Mouse (Mus musculus) heart, adult 11 months (tissue): Measurements from ENCODE around the gene Hs3st6.

Experiments
- DNase-seq: peaks from one replicate; pipeline ENCODE4 v3.0.0; 2022

Hs3st6 gene

GRCm38 (mm10) chr17:24729067-24729466 is 23.7 kb upstream of the Hs3st6 start:
- peak; percentile 88 for DNase-seq

- DNase-seq: peak; percentile 88
These were observed 22.0 kb upstream of the Hs3st6 start for GRCm38 (mm10) chr17:24730787-24731186.

DNA sequence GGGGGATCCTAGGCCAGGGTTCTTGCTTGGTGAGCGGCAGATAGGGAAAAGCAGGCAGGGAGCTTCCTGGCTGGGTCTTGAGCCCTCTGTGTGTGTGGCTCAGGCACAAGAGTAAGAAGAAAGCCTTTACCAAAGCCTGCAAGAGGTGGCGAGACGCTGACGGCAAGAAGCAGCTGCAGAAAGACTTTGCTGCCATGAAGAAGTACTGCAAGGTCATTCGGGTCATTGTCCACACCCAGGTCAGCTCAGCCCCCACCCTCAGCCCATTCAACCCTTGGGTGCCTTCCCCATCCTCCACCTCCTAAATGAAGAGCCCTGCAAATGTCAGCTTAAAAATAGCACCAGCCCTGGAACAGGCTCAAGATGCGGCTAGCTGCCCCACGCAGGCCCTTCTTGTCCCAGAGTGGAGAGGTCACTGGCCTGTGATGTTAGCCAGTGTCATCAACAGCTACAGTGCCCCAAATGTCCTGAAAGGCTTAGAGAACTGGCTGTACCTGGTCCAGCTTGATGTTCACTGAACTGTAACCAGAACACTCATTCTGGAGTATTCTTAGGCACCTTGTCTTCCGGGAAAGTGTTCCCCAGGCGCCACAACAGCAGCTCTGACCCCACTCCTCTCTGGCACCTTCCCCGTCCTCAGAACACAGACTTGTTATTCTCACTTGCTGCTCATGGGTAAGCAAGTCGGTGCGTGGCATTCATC is 20.4 kb upstream of the Hs3st6 start:
- peak; percentile 97 for DNase-seq

GRCm38 (mm10) chr17:24733434-24734050 is 19.2 kb upstream of the Hs3st6 start:
- DNase-seq: peak; percentile 94

DNA sequence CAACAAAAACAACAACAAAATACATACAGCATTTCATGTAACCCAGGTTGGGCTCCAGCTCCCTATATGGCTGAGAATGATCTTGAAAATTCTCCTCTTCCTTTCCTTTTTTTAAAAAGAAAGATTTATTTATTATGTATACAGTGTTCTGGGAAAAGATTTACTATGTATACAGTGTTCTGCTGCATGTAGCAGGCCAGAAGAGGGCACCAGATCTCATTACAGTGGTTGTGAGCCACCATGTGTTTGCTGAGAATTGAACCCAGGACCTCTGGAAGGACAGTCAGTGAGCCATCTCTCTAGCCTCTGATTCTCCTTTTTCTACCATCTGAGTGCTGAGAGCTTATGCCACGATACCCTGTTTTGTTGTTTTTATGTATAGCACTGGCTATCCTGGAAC is 18.3 kb upstream of the Hs3st6 start:
- DNase-seq: no peak

GRCm38 (mm10) chr17:24735446-24735845 is 17.3 kb upstream of the Hs3st6 start:
- peak; percentile 94 for DNase-seq

- peak; percentile 100 for DNase-seq
These were observed 16.3 kb upstream of the Hs3st6 start, which contains the start of gene Msrb1 for GRCm38 (mm10) chr17:24736330-24737051. Msrb1 (plus strand) TSS chr17:24736642.

- DNase-seq: no peak
These were observed 15.5 kb upstream of the Hs3st6 start for GRCm38 (mm10) chr17:24737135-24737810.

DNA sequence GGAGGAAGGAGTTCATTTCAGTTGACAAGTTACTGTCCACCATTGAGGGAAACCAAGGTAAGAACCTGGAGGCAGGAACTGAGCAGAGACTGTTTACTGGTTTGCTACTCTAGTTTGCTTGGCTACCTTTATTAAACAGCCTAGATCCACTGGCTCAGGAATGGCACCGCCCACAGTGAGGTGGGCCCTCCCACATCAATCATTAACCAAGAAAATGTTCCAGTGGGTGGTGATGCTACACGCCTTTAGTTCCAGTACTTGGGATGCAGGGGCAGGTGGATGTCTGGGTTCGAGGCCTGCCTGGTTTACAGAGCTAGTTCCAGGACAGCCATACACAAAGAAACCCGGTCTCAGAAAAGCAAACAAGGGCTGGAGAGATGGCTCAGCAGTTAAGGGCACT is 14.6 kb upstream of the Hs3st6 start:
- peak; percentile 90 for DNase-seq

DNA sequence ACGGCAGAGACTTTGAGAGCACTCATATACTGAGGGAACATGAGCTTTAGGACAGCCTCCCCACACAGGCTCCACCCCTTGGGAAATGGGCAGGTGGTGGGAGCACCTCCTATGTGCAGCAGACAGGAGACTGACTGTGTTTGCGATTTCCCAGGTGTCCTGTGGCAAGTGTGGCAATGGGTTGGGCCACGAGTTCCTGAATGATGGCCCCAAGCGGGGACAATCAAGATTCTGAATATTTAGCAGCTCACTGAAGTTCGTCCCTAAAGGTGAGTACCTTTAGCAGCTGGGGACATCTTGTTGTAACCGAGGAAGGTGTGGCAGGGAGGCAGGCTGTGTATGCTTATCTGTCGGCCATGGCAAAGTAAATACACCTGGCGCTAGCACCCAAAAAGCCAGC is 12.9 kb upstream of the Hs3st6 start:
- peak; percentile 87 for DNase-seq

DNA sequence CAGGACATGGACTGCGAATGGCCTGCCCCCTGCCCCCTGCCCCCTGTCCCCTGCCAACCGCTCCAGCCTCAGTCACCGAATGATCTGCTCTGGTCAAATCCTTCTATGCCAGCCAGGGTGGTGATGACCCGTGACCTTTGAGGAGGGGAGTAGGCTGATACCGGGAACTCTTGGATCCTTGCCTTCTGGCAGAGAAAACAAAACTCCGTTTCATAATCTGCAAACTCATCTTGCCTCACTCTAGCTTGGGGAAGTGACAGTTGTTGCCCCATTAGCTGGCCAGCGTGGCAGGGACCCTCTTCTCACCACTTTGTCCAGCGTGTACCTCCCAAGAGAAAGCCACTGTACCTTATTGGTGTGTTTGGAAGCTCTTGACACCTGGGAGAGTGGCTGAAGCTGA is 10.5 kb upstream of the Hs3st6 start:
- no peak for DNase-seq

- no peak for DNase-seq
These were observed 8.9 kb upstream of the Hs3st6 start for GRCm38 (mm10) chr17:24743896-24744295.

GRCm38 (mm10) chr17:24744381-24744780 is 8.4 kb upstream of the Hs3st6 start:
- no peak for DNase-seq

- peak; percentile 95 for DNase-seq
These were observed 7.0 kb upstream of the Hs3st6 start for GRCm38 (mm10) chr17:24745526-24746497.

DNA sequence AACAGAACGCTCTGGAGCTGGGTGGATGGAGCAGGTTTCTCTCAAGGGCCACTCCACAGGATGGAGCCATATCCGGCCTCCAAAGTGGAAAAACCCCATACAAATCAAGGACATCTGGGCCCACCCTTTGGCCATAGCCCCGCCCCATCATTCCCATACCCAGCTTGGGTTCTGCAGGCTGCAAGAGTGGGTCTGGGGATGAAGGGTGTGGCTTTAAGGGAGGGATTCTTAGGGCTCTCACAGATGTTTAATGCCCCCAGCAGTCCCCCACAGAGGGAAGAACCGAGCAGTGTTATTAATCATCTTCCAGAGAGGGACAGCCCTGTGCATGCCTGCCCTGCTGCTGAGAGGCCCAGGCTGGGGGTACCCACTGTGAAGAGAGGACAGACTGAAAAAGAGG is 5.8 kb upstream of the Hs3st6 start:
- DNase-seq: no peak

DNA sequence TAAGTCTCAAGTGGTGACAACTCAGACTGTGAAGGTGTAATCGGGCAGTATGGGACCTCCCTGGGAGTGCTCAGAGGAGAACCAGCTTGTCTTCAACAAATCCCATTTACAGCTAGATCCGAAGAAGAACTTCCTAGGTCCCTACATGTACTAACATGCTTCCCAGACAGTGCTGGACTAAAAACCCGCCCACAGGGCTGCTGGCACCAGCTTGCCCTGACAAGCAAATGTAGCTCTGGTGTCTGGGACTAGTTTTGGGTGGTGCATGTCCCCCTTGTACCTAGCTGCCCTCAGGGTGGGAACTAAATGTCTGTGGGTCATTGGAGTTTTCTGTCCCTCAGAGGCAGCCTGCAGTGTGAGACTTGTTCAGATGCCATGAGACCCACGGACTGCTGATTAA is 1.3 kb upstream of the Hs3st6 start:
- DNase-seq: no peak

DNA sequence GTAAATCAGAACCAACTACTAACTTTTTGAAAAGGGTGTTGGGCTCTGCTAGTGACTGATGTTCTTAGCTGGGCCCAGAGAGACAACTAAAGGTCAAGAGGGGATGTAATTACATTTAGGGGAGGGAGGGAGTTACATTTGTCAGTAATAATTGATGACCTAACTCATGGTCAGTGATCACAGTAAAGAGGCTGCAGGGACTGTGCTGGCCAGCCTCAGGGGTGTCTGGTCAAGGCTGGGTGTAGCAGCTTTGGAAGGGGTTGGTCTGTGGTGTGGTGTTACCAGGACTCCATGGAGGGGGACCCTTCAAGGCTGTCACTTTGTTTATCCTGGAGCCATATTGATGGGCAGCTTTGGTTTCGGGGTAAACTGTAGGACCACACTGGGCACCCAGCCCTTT is 4.6 kb downstream of the Hs3st6 start:
- no peak for DNase-seq

DNA sequence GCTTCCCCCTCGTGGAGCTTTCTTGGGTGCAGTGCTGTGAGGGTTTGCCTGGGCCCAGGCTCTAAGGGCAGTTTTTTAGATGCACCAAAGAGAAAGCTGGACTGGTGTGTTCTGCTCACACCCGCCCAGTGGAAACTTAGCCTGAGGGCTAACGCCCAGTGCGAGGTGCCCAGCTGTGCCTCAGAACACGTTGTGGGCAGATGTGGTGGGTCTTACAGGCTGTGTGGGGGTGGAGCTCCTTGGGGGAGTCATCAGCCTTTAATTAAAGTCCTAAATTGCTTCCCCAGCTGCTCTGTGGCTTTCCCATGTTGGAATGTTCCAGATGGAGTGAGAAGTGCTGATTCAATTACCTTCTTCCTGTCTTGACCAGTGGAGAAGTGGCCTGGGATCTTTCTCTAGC is 8.3 kb downstream of the Hs3st6 start:
- no peak for DNase-seq

- peak; percentile 64 for DNase-seq
These were observed 12.5 kb downstream of the Hs3st6 start for GRCm38 (mm10) chr17:24765016-24765905.

- DNase-seq: peak; percentile 80
These were observed 13.6 kb downstream of the Hs3st6 start for GRCm38 (mm10) chr17:24766266-24766875.

- peak; percentile 36 for DNase-seq
These were observed 16.4 kb downstream of the Hs3st6 start for GRCm38 (mm10) chr17:24769146-24769545.
